Mouse (Mus musculus) retina, postnatal 1 day (tissue): ENCODE measurements around the gene Scamp4.
"Not testable (repeated sequence)": the region's sequence is repeated elsewhere in the genome, so short reads cannot be mapped to it uniquely, and the experiment has no call there.

Experiments
- DNase-seq: peaks from one replicate; pipeline ENCODE4 v3.0.0-alpha.2; 2012

Gene Scamp4

DNA sequence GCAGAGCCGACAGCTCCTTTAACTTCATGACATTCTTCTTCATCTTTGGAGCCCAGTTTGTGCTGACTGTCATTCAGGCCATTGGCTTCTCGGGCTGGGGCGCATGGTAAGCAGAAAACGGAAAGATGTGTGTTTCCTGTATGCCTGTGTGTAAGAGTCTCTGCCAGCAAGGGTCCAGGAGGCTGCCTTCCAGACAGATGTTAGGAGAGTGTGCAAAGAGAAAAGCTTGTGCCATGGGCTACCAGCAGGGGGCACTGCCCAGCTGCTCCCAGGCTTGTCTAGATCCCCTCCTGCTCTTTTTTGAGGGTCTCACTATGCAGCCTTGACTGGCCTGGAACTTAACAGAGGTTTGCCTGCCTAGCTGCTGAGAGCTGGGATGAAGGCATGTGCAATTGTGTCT is 8.4 kb downstream of the Scamp4 start:
- DNase-seq: peak; percentile 64

DNA sequence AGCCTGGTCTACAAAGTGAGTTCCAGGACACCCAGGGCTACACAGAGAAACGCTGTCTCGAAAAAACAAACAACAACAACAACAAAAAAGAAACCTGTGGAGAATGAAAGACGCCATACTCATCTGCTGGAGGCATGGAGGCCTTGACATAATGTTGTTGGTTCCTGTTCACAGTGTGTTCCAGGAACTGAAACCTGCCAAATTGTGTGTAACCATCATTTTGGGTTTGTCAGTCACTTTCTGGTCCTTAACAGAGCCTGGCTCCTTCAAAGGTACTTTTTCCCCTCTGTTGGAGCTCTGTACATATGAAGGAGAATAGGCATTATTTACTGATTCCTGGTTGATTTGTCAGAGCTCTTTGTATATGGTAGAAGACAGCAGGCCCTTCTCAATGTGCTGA is 9.2 kb downstream of the Scamp4 start:
- no peak for DNase-seq

DNA sequence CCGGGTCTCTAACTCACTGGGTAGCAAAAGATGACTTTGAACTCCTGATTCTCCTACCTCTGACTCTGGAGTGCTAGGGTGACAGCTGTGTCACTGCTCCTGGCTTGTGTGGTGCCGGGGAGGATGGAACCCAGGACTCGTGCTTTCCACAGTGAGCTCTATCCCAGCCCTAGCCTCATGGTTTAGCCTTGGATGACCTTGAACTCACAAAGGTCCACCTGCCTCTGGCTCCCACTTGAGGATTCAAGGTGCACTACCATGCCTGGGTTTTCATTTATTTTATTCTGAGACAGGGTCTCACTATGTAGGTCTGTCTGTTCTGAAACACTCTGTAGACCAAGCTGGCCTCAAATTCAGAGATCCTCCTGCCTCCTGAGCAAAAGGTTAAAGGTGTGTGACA is 11.1 kb downstream of the Scamp4 start:
- no peak for DNase-seq

DNA sequence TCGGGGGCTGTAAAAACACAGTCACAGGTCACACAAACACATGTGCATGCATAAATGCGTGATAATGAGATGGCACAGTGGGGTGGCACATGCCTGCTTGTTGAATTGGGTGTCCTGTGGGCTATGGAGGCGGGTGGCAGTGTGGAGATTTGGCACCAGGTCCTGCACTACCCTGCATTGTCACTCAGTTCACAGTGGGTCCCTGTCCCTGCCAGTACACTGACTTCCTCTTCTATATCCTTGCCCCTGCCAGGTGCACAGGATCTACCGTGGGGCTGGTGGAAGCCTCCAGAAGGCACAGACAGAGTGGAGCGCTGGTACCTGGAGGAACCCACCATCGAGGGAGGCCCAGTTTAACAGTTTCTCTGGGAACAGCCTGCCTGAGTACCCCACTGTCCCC is 11.7 kb downstream of the Scamp4 start:
- no peak for DNase-seq

DNA sequence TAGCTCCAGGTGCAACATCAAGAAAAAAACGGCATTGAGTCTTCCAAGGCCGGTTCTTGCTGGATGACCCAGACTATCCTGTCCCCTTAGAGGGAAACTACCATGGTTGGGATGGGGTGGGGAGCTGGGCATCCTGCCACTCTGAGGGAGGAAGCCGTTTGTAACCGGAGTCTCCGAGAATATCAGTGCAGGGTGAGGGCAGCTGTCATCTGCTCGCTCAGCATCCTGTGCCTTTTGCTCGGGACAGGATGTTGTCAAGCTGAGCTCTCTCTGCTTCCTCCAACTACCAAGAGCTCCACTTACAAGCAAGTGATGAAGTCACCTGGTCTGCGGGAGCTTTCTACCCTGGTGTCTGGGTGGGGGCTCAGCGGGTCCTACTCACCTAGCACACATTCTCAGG is 15.5 kb downstream of the Scamp4 start:
- DNase-seq: no peak

DNA sequence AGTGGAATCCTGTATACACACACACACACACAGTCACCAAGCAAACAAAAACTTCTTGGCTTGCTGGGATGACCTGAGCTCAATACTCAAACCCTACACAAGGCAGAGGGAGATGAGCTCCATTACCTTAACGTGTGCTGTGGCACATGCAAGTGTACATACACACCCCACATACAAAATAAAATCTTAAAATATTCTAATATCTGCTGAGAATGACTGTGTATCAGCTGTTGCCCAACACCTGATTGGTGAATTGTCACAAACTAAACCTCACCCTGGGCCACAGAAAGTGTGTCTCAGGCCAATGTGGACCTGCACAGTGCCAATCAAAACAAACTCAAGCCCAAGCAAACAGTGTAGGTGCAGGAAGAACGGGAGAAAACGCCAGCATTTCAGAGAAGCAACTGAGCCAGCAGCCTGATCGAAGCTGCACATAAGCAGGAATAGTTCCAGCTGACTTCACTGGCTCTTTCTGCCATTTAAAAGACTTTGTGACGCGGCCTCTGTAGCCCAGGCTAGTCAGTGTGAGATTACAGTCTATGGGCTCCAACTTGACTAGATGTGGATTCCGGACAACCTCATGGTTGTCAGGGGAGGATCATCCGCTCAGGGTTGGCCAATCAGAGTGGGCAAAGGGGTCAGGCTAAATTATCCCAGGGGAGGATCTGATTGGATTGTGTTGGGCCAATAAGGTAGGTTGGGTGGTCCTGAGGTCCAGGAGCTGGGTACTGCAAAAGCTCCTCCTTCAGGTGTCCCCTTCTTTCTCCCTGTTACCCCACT is 17.0 kb downstream of the Scamp4 start:
- peak; percentile 26 for DNase-seq

DNA sequence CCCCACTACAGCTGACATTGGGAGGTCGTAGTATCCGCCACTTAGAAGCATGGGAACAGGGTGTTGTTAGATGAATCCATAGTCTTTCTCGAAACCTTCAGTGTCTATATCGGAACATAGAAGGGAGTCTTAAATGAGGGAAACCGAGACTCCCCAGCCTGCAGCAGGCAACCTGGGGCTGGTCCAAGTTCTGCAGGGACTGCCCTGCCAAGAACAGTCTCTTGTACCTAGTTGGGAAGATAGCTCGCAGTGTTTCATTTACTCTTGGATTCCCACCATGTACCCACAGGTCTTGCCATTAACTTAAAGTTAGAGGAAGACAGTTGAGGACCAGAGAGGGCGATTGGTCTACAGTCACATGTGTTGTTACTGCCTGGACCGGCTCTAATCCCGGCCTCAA is 17.7 kb downstream of the Scamp4 start:
- DNase-seq: no peak

DNA sequence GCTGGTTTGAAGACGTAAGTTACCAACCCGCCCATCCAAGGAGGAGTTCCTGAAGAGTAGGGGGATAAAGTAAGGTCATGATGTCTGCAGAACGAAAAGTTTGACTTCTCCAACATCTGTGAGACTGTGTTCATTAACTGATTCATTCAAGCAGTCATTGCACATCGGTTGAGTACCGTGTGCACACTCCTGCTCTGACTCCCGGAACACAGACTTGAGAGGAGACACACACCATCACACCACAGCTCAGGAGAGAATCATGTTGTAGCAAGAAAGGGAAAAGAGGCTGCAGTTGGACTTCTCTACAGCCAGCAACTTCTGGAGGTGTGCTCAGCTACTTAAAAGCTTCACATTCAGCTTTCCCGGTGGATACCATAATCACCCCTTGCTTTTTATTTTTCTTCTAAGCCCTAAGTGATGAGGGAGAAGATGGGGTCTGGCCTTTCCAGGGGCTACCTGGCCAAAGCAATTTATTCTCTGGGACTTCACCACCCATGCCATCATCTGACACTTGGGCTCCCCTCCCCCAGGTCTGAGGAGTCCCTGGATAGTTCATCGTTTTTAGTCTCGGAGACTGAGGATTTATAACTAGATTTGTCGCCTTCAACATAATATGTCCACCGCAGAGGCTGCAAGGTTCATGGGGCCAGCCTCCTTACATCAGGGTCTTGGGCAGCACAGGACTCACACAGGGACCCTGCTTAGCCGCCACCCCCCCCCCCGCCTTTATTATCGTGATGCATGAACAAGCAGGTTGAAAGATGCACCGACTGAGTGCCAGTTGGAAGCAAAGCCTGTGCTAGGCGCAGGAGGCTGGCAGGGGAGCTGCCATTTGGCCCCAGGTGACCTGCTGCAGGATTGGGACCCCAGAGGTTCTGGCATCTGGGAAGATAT is 18.4 kb downstream of the Scamp4 start:
- DNase-seq: peak; percentile 24

DNA sequence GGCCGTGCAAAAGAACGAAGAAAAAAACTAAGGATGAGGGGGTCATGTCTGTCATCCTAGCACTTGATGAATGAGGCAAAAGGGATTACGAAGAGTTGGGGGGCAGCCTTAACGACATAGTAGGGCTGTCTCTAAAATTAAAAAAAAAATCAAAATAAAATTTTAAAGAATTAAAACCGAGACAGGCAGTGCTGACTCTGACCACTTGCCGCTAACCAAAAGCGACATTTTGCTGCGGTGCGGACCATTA is 18.9 kb downstream of the Scamp4 start:
- no peak for DNase-seq

DNA sequence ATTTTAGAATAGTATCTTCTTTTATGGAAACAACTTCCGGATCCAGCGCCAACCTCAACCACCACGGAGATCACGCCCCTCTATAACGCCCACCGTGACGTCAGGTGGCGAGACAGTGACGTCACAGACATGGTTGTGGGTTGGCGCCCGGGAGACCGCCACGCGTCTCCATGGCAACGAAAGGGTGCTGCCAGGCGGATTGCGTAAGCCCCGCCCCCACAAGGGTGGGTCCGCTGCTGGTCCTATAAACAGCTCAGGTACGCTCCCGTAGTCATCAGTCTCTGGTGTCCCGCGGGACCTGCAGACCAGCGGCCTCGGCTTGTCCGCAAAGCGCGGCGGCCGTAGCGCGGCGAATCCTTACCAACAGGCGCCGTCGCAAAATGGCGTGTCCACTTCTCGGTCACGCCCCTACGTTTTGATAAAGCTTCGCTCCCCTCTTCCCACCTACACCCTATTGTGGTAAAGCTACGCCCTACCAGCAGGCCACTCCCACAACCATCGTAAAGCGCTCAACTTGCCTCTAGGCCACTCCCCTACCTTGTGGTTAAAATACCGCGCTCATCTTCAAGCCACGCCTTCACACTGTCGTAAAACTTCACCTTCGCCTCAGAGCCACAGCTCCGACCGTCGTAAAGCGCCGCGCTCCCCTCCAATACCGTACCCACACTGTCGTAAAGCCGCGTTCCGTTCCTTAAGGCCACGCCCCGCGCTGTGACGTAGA is 19.4 kb downstream of the Scamp4 start:
- peak; percentile 100 for DNase-seq

DNA sequence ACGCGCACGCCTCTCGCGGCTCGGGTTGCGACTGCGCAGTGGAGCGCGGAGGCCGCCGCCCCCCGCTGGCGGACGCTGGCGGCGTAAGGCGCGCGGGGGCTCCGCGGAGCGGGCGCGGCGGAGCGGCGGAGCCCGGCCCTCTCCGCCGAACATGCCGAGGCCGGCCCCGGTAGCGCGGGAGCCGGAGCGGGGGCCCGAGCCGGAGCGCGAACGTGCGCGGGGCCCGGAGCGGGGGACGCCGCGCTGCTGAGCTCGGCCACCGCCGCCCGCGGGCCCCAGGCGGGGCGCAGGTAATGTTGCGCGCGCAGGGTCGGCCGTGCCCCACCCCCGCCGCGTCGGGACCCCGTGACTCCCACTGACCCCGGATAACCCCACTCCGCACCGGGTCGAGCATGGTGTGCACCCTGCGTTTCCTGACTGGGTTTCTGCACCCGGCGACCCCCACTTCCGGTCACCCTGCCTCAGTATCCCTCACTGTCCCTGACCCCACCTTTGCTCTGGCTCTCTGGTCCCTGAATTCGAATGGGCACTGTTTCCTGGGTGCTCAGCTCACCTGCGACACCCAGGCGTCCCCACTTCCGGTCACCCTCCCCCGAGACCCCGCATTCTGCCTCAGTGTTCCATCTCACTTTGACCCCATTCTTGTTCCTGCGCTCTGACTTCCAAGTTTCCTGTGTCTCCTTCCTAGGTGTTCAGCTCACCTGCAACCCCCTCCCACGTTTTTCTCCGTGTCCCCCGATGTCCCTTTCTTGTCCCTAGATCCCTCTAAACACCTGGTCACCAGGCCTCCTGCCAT is 20.2 kb downstream of the Scamp4 start, which contains the start of gene Csnk1g2:
Gene Csnk1g2 (plus strand): TSS at position 178 of the 796 bp plus-strand sequence.
- peak; percentile 32 for DNase-seq

DNA sequence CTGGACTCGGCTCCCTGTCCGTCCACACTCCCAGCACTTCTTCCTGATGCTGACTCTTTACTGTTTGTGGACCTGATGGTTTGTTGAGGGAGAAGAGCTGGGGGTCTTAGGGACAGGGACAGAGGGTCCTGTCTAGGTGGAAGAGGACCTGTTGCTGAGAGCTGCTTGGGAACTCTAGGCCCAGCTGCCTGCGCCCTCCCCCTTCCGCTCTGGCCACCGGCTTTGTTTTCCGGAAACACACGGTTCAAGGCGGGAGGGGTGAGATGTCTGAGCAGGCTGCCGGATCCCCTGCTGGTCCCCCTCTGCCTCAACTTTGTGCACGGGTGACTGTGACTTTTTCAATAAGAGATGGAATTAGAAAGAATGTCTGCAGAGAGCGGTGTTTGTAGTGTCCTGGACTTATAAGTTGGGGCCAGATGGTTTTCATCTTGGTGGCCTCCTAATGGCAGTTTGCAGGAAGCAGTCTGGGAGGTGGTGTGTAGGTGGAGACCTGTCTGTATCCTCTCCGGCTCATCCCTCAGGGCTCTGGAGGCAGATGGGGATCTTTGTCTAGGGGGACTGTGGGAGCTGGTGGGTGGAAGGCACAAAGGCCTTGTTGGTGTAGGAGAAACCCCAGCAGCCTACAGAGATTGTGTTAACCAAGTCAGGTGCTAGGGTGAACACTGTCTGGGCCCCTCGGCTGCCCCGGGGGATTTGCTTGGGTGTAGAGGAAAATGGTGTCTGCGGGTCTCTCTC is 21.0 kb downstream of the Scamp4 start:
- DNase-seq: peak; percentile 59

DNA sequence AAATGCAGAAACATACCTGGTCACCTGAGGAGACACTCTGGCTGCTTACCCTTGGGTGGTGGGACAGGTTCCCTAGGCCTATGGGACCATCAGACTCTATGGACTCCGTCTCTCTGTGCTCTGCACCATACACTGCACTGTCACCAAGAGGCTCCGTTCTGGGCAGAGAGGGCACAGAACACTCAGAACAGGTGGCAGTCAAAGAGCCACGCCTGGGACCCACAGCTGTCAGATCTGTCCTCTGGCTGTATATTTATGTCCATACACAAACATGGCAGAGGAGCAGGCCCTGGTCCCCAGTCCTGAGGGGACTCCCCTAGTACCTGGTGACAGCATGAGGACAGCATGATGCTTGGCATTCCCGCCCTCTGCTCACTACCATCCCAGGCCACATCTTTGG is 23.1 kb downstream of the Scamp4 start:
- no peak for DNase-seq

DNA sequence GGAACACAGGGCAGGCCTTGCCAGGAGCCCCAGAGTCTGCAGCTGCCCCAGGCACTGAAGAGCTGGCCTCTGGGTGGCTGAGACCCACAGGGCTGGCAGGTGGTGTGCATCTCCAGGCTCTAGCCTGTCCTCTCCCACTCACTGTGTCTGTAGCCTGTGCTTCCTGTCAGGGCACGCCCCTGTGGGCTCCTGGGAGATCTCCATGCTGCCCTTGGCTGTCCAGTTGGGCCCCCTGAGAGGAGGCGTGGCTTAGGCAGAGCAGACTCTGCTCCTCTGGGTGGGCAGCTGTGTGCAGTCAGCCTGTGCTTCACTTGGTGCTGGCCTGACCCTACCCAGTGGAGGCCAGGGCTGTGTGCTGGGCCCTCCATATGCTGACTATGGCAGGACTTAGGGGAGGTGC is 25.0 kb downstream of the Scamp4 start:
- DNase-seq: peak; percentile 75

DNA sequence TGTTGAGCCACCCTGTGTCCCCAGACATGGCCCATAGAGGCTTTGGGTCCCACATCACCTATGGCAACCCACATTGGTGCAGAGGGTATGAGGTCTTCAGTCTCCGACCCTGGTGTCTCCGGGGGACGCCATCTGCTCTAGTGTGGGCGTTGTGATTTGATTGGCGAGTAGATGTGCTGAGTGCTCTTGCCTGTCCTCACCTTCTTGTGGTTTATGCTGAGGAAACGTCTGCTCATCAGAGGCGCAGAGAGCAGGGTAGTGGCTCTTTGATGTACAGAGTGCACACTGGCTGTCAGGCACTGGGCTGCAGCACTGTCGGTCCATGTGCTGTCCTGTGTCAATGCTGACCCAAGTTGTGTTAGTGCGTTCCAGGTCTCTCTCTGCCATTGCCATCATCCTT is 26.3 kb downstream of the Scamp4 start:
- DNase-seq: no peak

DNA sequence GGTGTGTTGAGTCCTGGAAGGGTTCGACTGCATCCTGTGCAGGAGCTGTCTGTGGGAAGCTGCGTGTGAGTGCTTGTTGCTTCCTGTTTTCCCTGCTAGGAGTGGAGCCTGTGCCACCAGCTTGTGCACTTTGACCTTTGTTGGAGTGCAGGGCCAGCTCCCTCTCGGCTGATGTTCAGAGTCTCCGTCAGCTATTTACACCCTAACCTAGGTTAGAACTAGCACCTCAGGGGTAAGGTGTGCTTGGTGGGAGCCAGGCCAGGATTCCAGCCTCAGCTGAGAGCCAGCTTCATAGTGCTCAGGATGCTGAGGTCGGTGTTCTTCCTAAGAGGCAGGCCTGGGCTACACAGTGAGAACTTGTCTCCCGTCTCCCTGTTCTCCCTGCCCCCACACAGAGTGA is 32.7 kb downstream of the Scamp4 start:
- no peak for DNase-seq

DNA sequence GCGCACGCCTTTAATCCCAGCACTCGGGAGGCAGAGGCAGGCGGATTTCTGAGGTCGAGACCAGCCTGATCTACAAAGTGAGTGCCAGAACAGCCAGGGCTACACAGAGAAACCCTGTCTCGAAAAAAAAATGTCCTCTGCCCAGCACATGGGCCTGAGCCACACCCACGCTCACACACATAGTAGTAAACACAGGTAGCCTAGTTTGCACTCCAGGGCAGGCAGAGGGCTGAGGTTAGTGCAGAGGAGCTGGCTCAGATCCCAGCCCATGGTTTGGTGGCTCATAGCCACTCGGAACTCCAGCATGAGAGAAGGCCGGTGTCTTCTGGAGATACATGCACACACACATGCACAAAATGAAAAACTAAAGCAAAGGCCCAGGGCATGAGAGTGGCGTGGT is 44.3 kb downstream of the Scamp4 start:
- no peak for DNase-seq

DNA sequence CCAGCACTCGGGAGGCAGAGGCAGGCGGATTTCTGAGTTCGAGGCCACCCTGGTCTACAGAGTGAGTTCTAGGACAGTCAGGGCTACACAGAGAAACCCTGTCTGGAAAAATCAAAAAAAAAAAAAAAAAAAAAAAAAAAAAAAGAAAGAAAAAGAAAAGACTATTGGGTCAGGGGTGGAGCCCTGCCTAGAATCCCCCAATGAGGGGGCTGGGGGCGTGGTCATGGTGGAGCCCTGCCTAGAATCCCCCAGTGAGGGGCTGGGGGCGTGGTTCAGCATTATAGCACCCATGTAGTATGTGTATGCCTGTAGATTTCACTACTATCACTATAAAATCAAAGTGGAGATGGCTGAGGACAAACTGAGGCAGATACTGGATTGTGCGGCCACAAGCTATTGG is 47.2 kb downstream of the Scamp4 start:
- DNase-seq: not testable (repeated sequence)

DNA sequence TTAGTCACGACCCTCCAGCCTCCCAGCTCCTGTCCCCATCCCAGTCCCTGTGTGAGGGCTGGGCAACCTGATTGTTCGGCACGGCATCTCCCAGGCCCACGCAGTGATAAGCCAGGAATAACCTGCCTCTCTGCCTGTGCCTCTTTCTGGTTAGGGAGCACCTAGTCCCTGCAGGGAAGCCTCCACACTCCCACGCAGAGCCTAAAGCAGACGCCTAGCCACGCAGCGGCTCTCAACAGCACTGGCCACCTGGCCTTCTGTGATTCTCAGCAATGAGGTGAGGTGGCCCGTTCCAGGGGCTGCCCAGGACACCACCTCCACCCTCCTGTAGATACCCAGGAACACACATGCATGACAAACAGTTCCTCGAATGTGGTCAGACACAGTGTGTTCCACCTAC is 47.7 kb downstream of the Scamp4 start:
- DNase-seq: no peak

DNA sequence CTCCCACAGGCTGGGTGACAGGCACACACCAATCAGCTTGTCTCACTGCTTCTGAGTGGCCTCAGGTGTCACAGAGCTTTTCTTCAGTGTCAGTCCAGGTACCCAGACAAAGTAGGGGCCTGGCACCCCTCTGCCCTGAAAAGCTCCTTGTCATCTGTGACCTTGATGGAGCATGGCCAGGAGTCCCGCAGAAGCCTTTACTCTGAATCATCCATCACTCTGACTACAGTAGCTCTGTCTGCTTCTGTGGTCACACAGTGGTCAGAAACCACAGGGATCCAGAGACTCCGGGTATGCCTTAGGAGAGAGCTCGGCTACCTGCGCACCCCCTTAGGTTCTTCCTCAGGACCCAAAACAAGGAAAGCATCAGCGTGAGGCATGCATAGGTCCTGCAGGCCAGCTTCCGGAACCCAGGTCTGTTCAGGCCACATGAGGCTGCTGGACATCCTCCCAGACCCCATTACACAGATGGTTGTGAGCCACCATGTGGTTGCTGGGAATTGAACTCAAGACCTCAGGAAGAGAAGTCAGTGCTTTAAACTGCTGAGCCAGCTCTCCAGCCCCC is 50.6 kb downstream of the Scamp4 start:
- DNase-seq: no peak

DNA sequence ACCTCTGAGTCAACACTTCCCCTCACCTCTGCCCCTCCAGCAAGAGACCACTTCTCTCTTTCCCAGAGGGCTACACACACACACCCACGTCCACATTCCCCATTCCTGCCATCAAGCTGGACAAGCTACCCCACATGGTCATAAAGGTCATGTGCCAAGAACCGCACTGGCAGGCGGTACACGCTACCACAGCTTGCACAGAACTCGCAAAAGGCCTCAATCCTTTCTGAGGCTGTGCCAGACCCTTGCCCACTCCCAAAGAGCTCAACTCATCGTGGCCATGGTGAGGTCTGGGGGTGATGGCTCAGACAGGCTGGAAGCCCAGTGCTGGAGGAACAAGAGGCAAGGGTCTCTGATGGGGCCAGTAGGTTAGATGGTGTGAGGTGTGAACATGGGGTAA is 52.2 kb downstream of the Scamp4 start:
- no peak for DNase-seq
